Comparison of ENCODE assay signal across 12 mouse cellular contexts in genomic region chr6:99934394-99934793, GRCm38 (mm10).
DNase-seq lines count a peak whose midpoint lies in the region; ATAC-seq and TF ChIP-seq lines count a peak whose summit lies in the region.
"Had no signal": no experiment of that assay in that cellular context is flagged by ENCODE, and none has a peak within 500 bp of the region (broad histone marks: within the 10 kb centered on the region; RNA-seq: fewer than 3 reads in every experiment).

No protein-coding gene starts in this region.

- H3K9ac ChIP-seq in forebrain, embryonic 16.5 days (replicated peaks; ENCODE audit: low read depth, low read length) = no peak overlapping the region
- H3K9ac ChIP-seq in forebrain, postnatal 0 days = no peak overlapping the region
- no peak overlapping the region for H3K9ac ChIP-seq in lung, embryonic 16.5 days (ENCODE audit: low read length)
- H3K9ac ChIP-seq: embryonic facial prominence, embryonic 13.5 days; liver, embryonic 15.5 days had no signal

- 55% methylated on average over 5 of the region's 5 CpGs for WGBS in forebrain, embryonic 16.5 days
- WGBS in forebrain, postnatal 0 days = 51% methylated on average over 5 of the region's 5 CpGs
- whole genome bisulfite sequencing in lung, embryonic 16.5 days = 24% methylated on average over 5 of the region's 5 CpGs

- H3K9me3 ChIP-seq in forebrain, embryonic 16.5 days (ENCODE audit: control insufficient read depth, low read length) = no peaks in the 10 kb centered on the region
- no peaks in the 10 kb centered on the region for H3K9me3 ChIP-seq in forebrain, postnatal 0 days (ENCODE audit: low read length)
- H3K9me3 ChIP-seq in lung, embryonic 16.5 days (ENCODE audit: control insufficient read depth, low read length) = no peaks in the 10 kb centered on the region
- H3K9me3 ChIP-seq: embryonic facial prominence, embryonic 13.5 days; liver, embryonic 15.5 days had no signal

- intact Hi-C loops in heart, postnatal 10 days (cut with DNase I) = loop anchor here (5.0 kb wide), 2 partner anchors 33 to 78 kb away; no protein-coding TSS in a partner anchor

- H3K4me3 ChIP-seq in forebrain, embryonic 16.5 days (replicated peaks; ENCODE audit: low read length) = no peak overlapping the region
- no peak overlapping the region for H3K4me3 ChIP-seq in forebrain, postnatal 0 days (ENCODE audit: low read depth, low read length)
- H3K4me3 ChIP-seq in lung, embryonic 16.5 days (ENCODE audit: low read length) = no peak overlapping the region
- H3K4me3 ChIP-seq: embryonic facial prominence, embryonic 13.5 days; liver, embryonic 15.5 days had no signal

- H3K4me2 ChIP-seq in forebrain, embryonic 16.5 days (ENCODE audit: low read length) = no peak overlapping the region
- H3K4me2 ChIP-seq in forebrain, postnatal 0 days (ENCODE audit: low read depth) = no peak overlapping the region
- no peak overlapping the region for H3K4me2 ChIP-seq in lung, embryonic 16.5 days (ENCODE audit: low read depth, low read length)
- H3K4me2 ChIP-seq: embryonic facial prominence, embryonic 13.5 days; liver, embryonic 15.5 days had no signal

- no peak for DNase-seq in forebrain, postnatal 0 days
- peak; percentile 40 for DNase-seq in NIH3T3 (ENCODE audit: low read depth)
- DNase-seq in heart, postnatal 10 days = peak; percentile 59 to 82
- DNase-seq in Muller cell, postnatal 12 days (ENCODE audit: inconsistent ontology term) = no peak
- no peak for DNase-seq in right cerebral cortex, postnatal 4 days

- no peaks in the 10 kb centered on the region for H3K36me3 ChIP-seq in forebrain, embryonic 16.5 days (ENCODE audit: control insufficient read depth, insufficient read depth)
- no peaks in the 10 kb centered on the region for H3K36me3 ChIP-seq in forebrain, postnatal 0 days (ENCODE audit: insufficient read depth)
- no peaks in the 10 kb centered on the region for H3K36me3 ChIP-seq in lung, embryonic 16.5 days (ENCODE audit: control insufficient read depth, insufficient read depth, low read length)
- H3K36me3 ChIP-seq: embryonic facial prominence, embryonic 13.5 days; liver, embryonic 15.5 days had no signal

- 0 out of 2 replicates have a peak, but pooled peaks have one; percentile 24 for ATAC-seq in forebrain, embryonic 16.5 days
- ATAC-seq in forebrain, postnatal 0 days = no peak
- peak; percentile 84 for ATAC-seq in lung, embryonic 16.5 days (ENCODE audit: low read depth)
- ATAC-seq in monocyte, adult 5-6 weeks (replicated peaks; ENCODE audit: insufficient number of reproducible peaks, low FRiP score, low TSS enrichment, poor library complexity, severe bottlenecking) = no peak
- ATAC-seq: inflammation-experienced regulatory T-cells, adult 6 months had no signal

- no peak for TF ChIP-seq CTCF in forebrain, postnatal 0 days (IDR thresholded peaks at IDR 0.05; ENCODE audit: low read depth)

- peaks cover 20% of the 10 kb centered on the region for H3K4me1 ChIP-seq in forebrain, embryonic 16.5 days (replicated peaks; ENCODE audit: control insufficient read depth, insufficient read depth, low read length)
- no peaks in the 10 kb centered on the region; the same call in 1 of the 2 replicates for H3K4me1 ChIP-seq in forebrain, postnatal 0 days (ENCODE audit: insufficient read depth)
- H3K4me1 ChIP-seq in lung, embryonic 16.5 days (replicated peaks; ENCODE audit: control insufficient read depth, insufficient read depth, low read length) = peaks cover 23% of the 10 kb centered on the region
- H3K4me1 ChIP-seq: liver, embryonic 15.5 days had no signal

- no peaks in the 10 kb centered on the region for H3K27me3 ChIP-seq in forebrain, embryonic 16.5 days (replicated peaks; ENCODE audit: control insufficient read depth, insufficient read depth, low read length)
- no peaks in the 10 kb centered on the region for H3K27me3 ChIP-seq in forebrain, postnatal 0 days (ENCODE audit: insufficient read depth, low read length)
- no peaks in the 10 kb centered on the region for H3K27me3 ChIP-seq in lung, embryonic 16.5 days (ENCODE audit: control insufficient read depth, insufficient read depth, low read depth, low read length)
- H3K27me3 ChIP-seq: CH12.LX; embryonic facial prominence, embryonic 13.5 days; liver, embryonic 15.5 days had no signal

- H3K27ac ChIP-seq in forebrain, embryonic 16.5 days (ENCODE audit: low read length) = no peak overlapping the region
- no peak overlapping the region for H3K27ac ChIP-seq in forebrain, postnatal 0 days (ENCODE audit: low read depth, low read length)
- H3K27ac ChIP-seq in lung, embryonic 16.5 days (ENCODE audit: low read length) = peak overlapping the region; percentile 42; the same call in 1 of the 2 replicates
- H3K27ac ChIP-seq: embryonic facial prominence, embryonic 13.5 days; liver, embryonic 15.5 days had no signal

Comparison
In these comparisons a context has a peak if more than half of its experiments do, and no peak if none do; other contexts are left out.
1. ATAC-seq: peak in forebrain, embryonic 16.5 days (single experiment) and lung, embryonic 16.5 days (single experiment); none in forebrain, postnatal 0 days (single experiment) and monocyte, adult 5-6 weeks (single experiment).
2. DNase-seq: peak in NIH3T3 (single experiment) and heart, postnatal 10 days (2 of 2); none in forebrain, postnatal 0 days (single experiment), Muller cell, postnatal 12 days (single experiment) and right cerebral cortex, postnatal 4 days (single experiment).